Mouse (Mus musculus) c-Kit-negative CD71-positive TER-119-positive erythroid progenitor cells, embryonic 14.5 days (primary cell): ENCODE measurements around the gene Catsper4.
A peak's percentile ranks its signal among the peaks of the same experiment; 100 is the strongest.

Experiments used
- DNase-seq: peaks from one replicate; pipeline ENCODE4 v3.0.0-alpha.2; 2013; ENCODE audit warnings: low read depth, low spot score

The Catsper4 gene

GRCm38 (mm10) chr4:134250930-134251240, 23.7 kb upstream of the Catsper4 start:
- DNase-seq = no peak

- no peak for DNase-seq
These were observed 23.1 kb upstream of the Catsper4 start for GRCm38 (mm10) chr4:134250116-134250929.

GRCm38 (mm10) chr4:134249651-134250050, 22.5 kb upstream of the Catsper4 start:
- no peak for DNase-seq

GRCm38 (mm10) chr4:134246719-134247258, 19.6 kb upstream of the Catsper4 start, which contains the start of gene Gm30191:
Gm30191 (plus strand) TSS chr4:134246935.
- no peak for DNase-seq

- no peak for DNase-seq
These were observed 19.1 kb upstream of the Catsper4 start for GRCm38 (mm10) chr4:134246256-134246655.

- DNase-seq = peak; percentile 81
These were observed 18.1 kb upstream of the Catsper4 start, which contains the start of gene Zfp593 for GRCm38 (mm10) chr4:134245148-134245843. Zfp593 (minus strand) TSS chr4:134245592.

- no peak for DNase-seq
These were observed 16.5 kb upstream of the Catsper4 start, which contains the start of gene E130218I03Rik for GRCm38 (mm10) chr4:134243516-134244250. E130218I03Rik (plus strand) TSS chr4:134243662.

GRCm38 (mm10) chr4:134238686-134239085, 11.5 kb upstream of the Catsper4 start:
- no peak for DNase-seq

- no peak for DNase-seq
These were observed 11.1 kb upstream of the Catsper4 start, which contains the start of gene Cnksr1 for GRCm38 (mm10) chr4:134238279-134238651. Cnksr1 (minus strand) TSS chr4:134238399.

GRCm38 (mm10) chr4:134237582-134238278, 10.5 kb upstream of the Catsper4 start:
- DNase-seq = no peak

- DNase-seq = no peak
These were observed 7.7 kb upstream of the Catsper4 start for GRCm38 (mm10) chr4:134234876-134235275.

GRCm38 (mm10) chr4:134230431-134230830, 3.2 kb upstream of the Catsper4 start:
- no peak for DNase-seq

- no peak for DNase-seq
These were observed 4.2 kb downstream of the Catsper4 start for GRCm38 (mm10) chr4:134222793-134223600.

GRCm38 (mm10) chr4:134206488-134207053, 20.6 kb downstream of the Catsper4 start:
- no peak for DNase-seq

- no peak for DNase-seq
These were observed 23.8 kb downstream of the Catsper4 start for GRCm38 (mm10) chr4:134203340-134203896.

GRCm38 (mm10) chr4:134202904-134203303, 24.3 kb downstream of the Catsper4 start, which contains the start of gene Gm7534:
Gm7534 (minus strand) TSS chr4:134203004.
- DNase-seq = no peak

- no peak for DNase-seq
These were observed 27.8 kb downstream of the Catsper4 start for GRCm38 (mm10) chr4:134199371-134199770.

GRCm38 (mm10) chr4:134186268-134186667, 40.9 kb downstream of the Catsper4 start:
- DNase-seq = no peak

- no peak for DNase-seq
These were observed 41.6 kb downstream of the Catsper4 start for GRCm38 (mm10) chr4:134185569-134185968.

GRCm38 (mm10) chr4:134183711-134184110, 43.5 kb downstream of the Catsper4 start:
- no peak for DNase-seq
